Mouse (Mus musculus) liver, embryonic 16.5 days (tissue): ENCODE measurements around the gene Capza3. TPM values are rescaled to one million over a fixed set of nuclear protein-coding genes. Genes with fewer than 3 reads are reported as not detected.

Source experiments
- ATAC-seq: fragments of 200-750 bp; cut with Nextera tagmentation; 2 replicates; pipeline ENCODE4 v1.8.0; 2017; ENCODE audit warnings: low read depth, mild to moderate bottlenecking, moderate number of reproducible peaks, moderate library complexity
- H3K27ac ChIP-seq: fragments of 300-500 bp; sonication (generic); 2 replicates; pipeline ENCODE4 v1.5.1; 2014; ENCODE audit warnings: mild to moderate bottlenecking, low read length
- H3K27me3 ChIP-seq: fragments of 300-500 bp; sonication (generic); 2 replicates; pipeline ENCODE4 v1.6.1; 2014; ENCODE audit warnings: low read depth, low read length, mixed read lengths; ENCODE audit not compliant: control insufficient read depth, insufficient read depth
- H3K36me3 ChIP-seq: fragments of 300-500 bp; sonication (generic); 2 replicates; pipeline ENCODE4 v1.6.1; 2014; ENCODE audit warnings: mild to moderate bottlenecking; ENCODE audit not compliant: control insufficient read depth, insufficient read depth
- H3K4me1 ChIP-seq: fragments of 300-500 bp; sonication (generic); 2 replicates; pipeline ENCODE4 v1.6.1; 2014; ENCODE audit warnings: low read depth, low read length, mixed read lengths; ENCODE audit not compliant: control insufficient read depth
- H3K4me2 ChIP-seq: fragments of 300-500 bp; sonication (generic); 2 replicates; pipeline ENCODE4 v1.6.1; 2014; ENCODE audit warnings: low read depth, low read length, mixed read lengths
- H3K4me3 ChIP-seq: fragments of 300-500 bp; sonication (generic); 2 replicates; pipeline ENCODE4 v1.5.1; 2014; ENCODE audit warnings: low read depth, mild to moderate bottlenecking, low read length
- H3K9ac ChIP-seq: fragments of 300-500 bp; sonication (generic); 2 replicates; pipeline ENCODE4 v1.6.1; 2014; ENCODE audit warnings: low read depth, low read length
- H3K9me3 ChIP-seq: fragments of 300-500 bp; sonication (generic); replicated peaks from 2 replicates; pipeline ENCODE4 v1.6.1; 2016; ENCODE audit warnings: low read length; ENCODE audit not compliant: control insufficient read depth
- WGBS: fragments of 180-500 bp; shearing (Covaris S2); extraction: QIAGEN DNeasy Blood & Tissue Kit; methylation state at CpG from one replicate; pipeline ENCODE4 v1.1.7; 2014; ENCODE audit not compliant: insufficient replicate concordance; 5-methylcytosine and 5-hydroxymethylcytosine counted together
- polyA plus RNA-seq: library from polyadenylated mRNA; unstranded; fragments of >200 nt; fragmentation: Nextera tagmentation; extraction: Ambion mirVana; gene quantifications from 2 replicates; pipeline ENCODE4 v1.2.1, GENCODE M21; 2015

The Capza3 gene
- polyA plus RNA-seq, 1 experiment from 2014 or later = not detected

- Histone ChIP-seq H3K4me2 (no peak overlapping the region), H3K27ac (no peak overlapping the region), H3K4me1 (no peaks in the 10 kb centered on the region), H3K36me3 (no peaks in the 10 kb centered on the region), H3K27me3 (no peaks in the 10 kb centered on the region), H3K9me3 (no peaks in the 10 kb centered on the region), H3K4me3 (no peak overlapping the region), H3K9ac (no peak overlapping the region)
- ATAC-seq = no peak
- WGBS = 54% methylated on average over 5 of the region's 5 CpGs
Observed at GRCm38 (mm10) chr6:140089855-140090254, 48.8 kb downstream of the Capza3 start.

Other genes with a start within 250 kb of the Capza3 start
- not detected in 2 replicates for gene Plcz1, start 205 bp downstream of the Capza3 start, polyA plus RNA-seq